Mouse (Mus musculus): ENCODE measurements around the gene Zfp592. TPM values are rescaled to one million over a fixed set of nuclear protein-coding genes. Genes with fewer than 3 reads are reported as not detected.
A peak's percentile ranks its signal among the peaks of the same experiment; 100 is the strongest.

Gene Zfp592
- polyA plus RNA-seq, 1 experiment from 2014 or later: 14.7 TPM

GRCm38 (mm10) chr7:80990276-80990675 is 3.2 kb upstream of the Zfp592 start:
- H3K9ac ChIP-seq (ENCODE audit: low read length): no peak overlapping the region
- H3K4me2 ChIP-seq (ENCODE audit: low read length): no peak overlapping the region
- H3K27ac ChIP-seq (ENCODE audit: low read depth): no peak overlapping the region
- H3K27me3 ChIP-seq (replicated peaks; ENCODE audit: control insufficient read depth, insufficient read depth, low read length): no peaks in the 10 kb centered on the region
- H3K36me3 ChIP-seq (ENCODE audit: control insufficient read depth, insufficient read depth, low read length): no peaks in the 10 kb centered on the region
- WGBS: 89% methylated on average over 6 of the region's 6 CpGs
- DNase-seq (ENCODE audit: low spot score): no peak
- H3K4me1 ChIP-seq (replicated peaks; ENCODE audit: control insufficient read depth, insufficient read depth, low read length): peaks cover 18% of the 10 kb centered on the region
- no peak for ATAC-seq (replicated peaks; ENCODE audit: low FRiP score, low TSS enrichment, low read depth)
- H3K4me3 ChIP-seq (ENCODE audit: low read depth, low read length): no peak overlapping the region
- no peaks in the 10 kb centered on the region for H3K9me3 ChIP-seq (ENCODE audit: control insufficient read depth, low read length)

- DNase-seq (ENCODE audit: low spot score) (no peak), ATAC-seq (replicated peaks; ENCODE audit: low FRiP score, low TSS enrichment, low read depth) (no peak)
- H3K4me2 ChIP-seq (ENCODE audit: low read length): peak overlapping the region; percentile 71
- H3K4me3 ChIP-seq (ENCODE audit: low read depth, low read length): no peak overlapping the region
- 90% methylated on average over 5 of the region's 5 CpGs for WGBS
- H3K27ac ChIP-seq (ENCODE audit: low read depth): no peak overlapping the region; the same call in 1 of the 2 replicates
- no peaks in the 10 kb centered on the region for H3K27me3 ChIP-seq (replicated peaks; ENCODE audit: control insufficient read depth, insufficient read depth, low read length)
- H3K9me3 ChIP-seq (ENCODE audit: control insufficient read depth, low read length): no peaks in the 10 kb centered on the region
- 0 out of 2 replicates have a peak overlapping the region, but pooled peaks have one; percentile 95 for H3K9ac ChIP-seq (ENCODE audit: low read length)
- H3K36me3 ChIP-seq (ENCODE audit: control insufficient read depth, insufficient read depth, low read length): no peaks in the 10 kb centered on the region
- peaks cover 25% of the 10 kb centered on the region for H3K4me1 ChIP-seq (replicated peaks; ENCODE audit: control insufficient read depth, insufficient read depth, low read length)
Measured at GRCm38 (mm10) chr7:80991589-80991988, 1.9 kb upstream of the Zfp592 start.

GRCm38 (mm10) chr7:80992063-80992462 is 1.4 kb upstream of the Zfp592 start:
- Histone ChIP-seq H3K4me3 (ENCODE audit: low read depth, low read length) (peak overlapping the region; percentile 88), H3K9ac (ENCODE audit: low read length) (peak overlapping the region; percentile 95), H3K4me1 (replicated peaks; ENCODE audit: control insufficient read depth, insufficient read depth, low read length) (peaks cover 24% of the 10 kb centered on the region), H3K36me3 (ENCODE audit: control insufficient read depth, insufficient read depth, low read length) (no peaks in the 10 kb centered on the region), H3K4me2 (ENCODE audit: low read length) (peak overlapping the region; percentile 71), H3K9me3 (ENCODE audit: control insufficient read depth, low read length) (no peaks in the 10 kb centered on the region), H3K27ac (ENCODE audit: low read depth) (peak overlapping the region; percentile 95), H3K27me3 (replicated peaks; ENCODE audit: control insufficient read depth, insufficient read depth, low read length) (no peaks in the 10 kb centered on the region)
- WGBS: 59% methylated on average over 6 of the region's 6 CpGs
- DNase-seq (ENCODE audit: low spot score) (no peak), ATAC-seq (replicated peaks; ENCODE audit: low FRiP score, low TSS enrichment, low read depth) (no peak)

- no peak for ATAC-seq (replicated peaks; ENCODE audit: low FRiP score, low TSS enrichment, low read depth)
- Histone ChIP-seq H3K36me3 (ENCODE audit: control insufficient read depth, insufficient read depth, low read length) (no peaks in the 10 kb centered on the region), H3K4me3 (ENCODE audit: low read depth, low read length) (peak overlapping the region; percentile 88)
Measured at GRCm38 (mm10) chr7:80992631-80992979, 876 bp upstream of the Zfp592 start.

GRCm38 (mm10) chr7:80993834-80994662 is 567 bp downstream of the Zfp592 start:
- Histone ChIP-seq H3K27me3 (replicated peaks; ENCODE audit: control insufficient read depth, insufficient read depth, low read length) (no peaks in the 10 kb centered on the region), H3K4me1 (replicated peaks; ENCODE audit: control insufficient read depth, insufficient read depth, low read length) (peaks cover 21% of the 10 kb centered on the region), H3K36me3 (ENCODE audit: control insufficient read depth, insufficient read depth, low read length) (no peaks in the 10 kb centered on the region), H3K4me2 (ENCODE audit: low read length) (peak overlapping the region; percentile 63), H3K27ac (ENCODE audit: low read depth) (peak overlapping the region; percentile 95), H3K9me3 (ENCODE audit: control insufficient read depth, low read length) (no peaks in the 10 kb centered on the region), H3K9ac (ENCODE audit: low read length) (peak overlapping the region; percentile 95), H3K4me3 (ENCODE audit: low read depth, low read length) (peak overlapping the region; percentile 88)
- ATAC-seq (replicated peaks; ENCODE audit: low FRiP score, low TSS enrichment, low read depth): peak; percentile 88
- DNase-seq (ENCODE audit: low spot score): no peak
- whole genome bisulfite sequencing: under 1% methylated on average over 58 of the region's 58 CpGs

More at GRCm38 (mm10) chr7:80992631-80992979, 876 bp upstream of the Zfp592 start:
- no peak for DNase-seq (ENCODE audit: low spot score)
- WGBS: 1% methylated on average over 12 of the region's 12 CpGs
- H3K9me3 ChIP-seq (ENCODE audit: control insufficient read depth, low read length): no peaks in the 10 kb centered on the region
- H3K4me1 ChIP-seq (replicated peaks; ENCODE audit: control insufficient read depth, insufficient read depth, low read length): peaks cover 21% of the 10 kb centered on the region
- H3K27me3 ChIP-seq (replicated peaks; ENCODE audit: control insufficient read depth, insufficient read depth, low read length): no peaks in the 10 kb centered on the region
- H3K27ac ChIP-seq (ENCODE audit: low read depth): peak overlapping the region; percentile 95
- H3K9ac ChIP-seq (ENCODE audit: low read length): peak overlapping the region; percentile 95
- peak overlapping the region; percentile 71 for H3K4me2 ChIP-seq (ENCODE audit: low read length)

GRCm38 (mm10) chr7:80994663-80995005 is 1.2 kb downstream of the Zfp592 start:
- ATAC-seq (replicated peaks; ENCODE audit: low FRiP score, low TSS enrichment, low read depth) (no peak), DNase-seq (ENCODE audit: low spot score) (peak; percentile 59)
- Histone ChIP-seq H3K9me3 (ENCODE audit: control insufficient read depth, low read length) (no peaks in the 10 kb centered on the region), H3K36me3 (ENCODE audit: control insufficient read depth, insufficient read depth, low read length) (no peaks in the 10 kb centered on the region), H3K4me1 (replicated peaks; ENCODE audit: control insufficient read depth, insufficient read depth, low read length) (peaks cover 24% of the 10 kb centered on the region), H3K9ac (ENCODE audit: low read length) (peak overlapping the region; percentile 95), H3K27me3 (replicated peaks; ENCODE audit: control insufficient read depth, insufficient read depth, low read length) (no peaks in the 10 kb centered on the region), H3K27ac (ENCODE audit: low read depth) (peak overlapping the region; percentile 95; the same call in 1 of the 2 replicates), H3K4me3 (ENCODE audit: low read depth, low read length) (peak overlapping the region; percentile 88), H3K4me2 (ENCODE audit: low read length) (peak overlapping the region; percentile 63)
- WGBS: 30% methylated on average over 6 of the region's 6 CpGs

GRCm38 (mm10) chr7:80995266-80996146 is 2.0 kb downstream of the Zfp592 start:
- H3K4me1 ChIP-seq (replicated peaks; ENCODE audit: control insufficient read depth, insufficient read depth, low read length): peaks cover 24% of the 10 kb centered on the region
- 42% methylated on average over 3 of the region's 3 CpGs for WGBS
- H3K9me3 ChIP-seq (ENCODE audit: control insufficient read depth, low read length): no peaks in the 10 kb centered on the region
- DNase-seq (ENCODE audit: low spot score) (no peak), ATAC-seq (replicated peaks; ENCODE audit: low FRiP score, low TSS enrichment, low read depth) (no peak)
- no peaks in the 10 kb centered on the region for H3K36me3 ChIP-seq (ENCODE audit: control insufficient read depth, insufficient read depth, low read length)
- H3K4me3 ChIP-seq (ENCODE audit: low read depth, low read length): peak overlapping the region; percentile 88; the same call in 1 of the 2 replicates
- H3K27ac ChIP-seq (ENCODE audit: low read depth): no peak overlapping the region
- no peaks in the 10 kb centered on the region for H3K27me3 ChIP-seq (replicated peaks; ENCODE audit: control insufficient read depth, insufficient read depth, low read length)
- peak overlapping the region; percentile 63 for H3K4me2 ChIP-seq (ENCODE audit: low read length)
- H3K9ac ChIP-seq (ENCODE audit: low read length): no peak overlapping the region

GRCm38 (mm10) chr7:80997776-80998175 is 4.3 kb downstream of the Zfp592 start:
- no peak for ATAC-seq (replicated peaks; ENCODE audit: low FRiP score, low TSS enrichment, low read depth)
- H3K27ac ChIP-seq (ENCODE audit: low read depth): no peak overlapping the region
- H3K9ac ChIP-seq (ENCODE audit: low read length): no peak overlapping the region
- no peaks in the 10 kb centered on the region for H3K9me3 ChIP-seq (ENCODE audit: control insufficient read depth, low read length)
- DNase-seq (ENCODE audit: low spot score): no peak
- H3K4me2 ChIP-seq (ENCODE audit: low read length): no peak overlapping the region
- H3K36me3 ChIP-seq (ENCODE audit: control insufficient read depth, insufficient read depth, low read length): no peaks in the 10 kb centered on the region
- 53% methylated on average over 6 of the region's 6 CpGs for WGBS
- no peak overlapping the region for H3K4me3 ChIP-seq (ENCODE audit: low read depth, low read length)
- H3K27me3 ChIP-seq (replicated peaks; ENCODE audit: control insufficient read depth, insufficient read depth, low read length): no peaks in the 10 kb centered on the region
- peaks cover 14% of the 10 kb centered on the region for H3K4me1 ChIP-seq (replicated peaks; ENCODE audit: control insufficient read depth, insufficient read depth, low read length)
